Mouse (Mus musculus) liver, postnatal 0 days (tissue): ENCODE results near the gene Acot1.

ENCODE experiments used
- CTCF ChIP-seq: sonication (generic); IDR thresholded peaks from 2 replicates; pipeline ENCODE4 v1.5.1; 2016; ENCODE audit warnings: antibody characterized with exemption, low read depth
- EP300 ChIP-seq: IDR thresholded peaks from 2 replicates; pipeline ENCODE4 v1.6.1; 2016; ENCODE audit warnings: antibody characterized with exemption, low read depth, mild to moderate bottlenecking

GRCm38 (mm10) chr12:84051937-84052474 lies 42.7 kb downstream of the Acot1 start, which contains the start of gene Acot3:
- TF ChIP-seq EP300, result no peak
- no peak for TF ChIP-seq CTCF
